In genomic region chr17:64331898-64332769, GRCm38 (mm10) we compare ENCODE assay signal across 8 mouse cellular contexts. TPM values are rescaled to one million over a fixed set of nuclear protein-coding genes. Genes with fewer than 3 reads are reported as not detected.
DNase-seq lines count a peak whose midpoint lies in the region; ATAC-seq lines count a peak whose summit lies in the region.

Gene Pja2, minus strand, starts transcription at chr17:64331916.

- H3K27ac ChIP-seq in lung, embryonic 16.5 days (ENCODE audit: low read length): peak within 1 kb of the TSS; percentile 98

- DNase-seq in MEL-GATA-1-ER (ENCODE audit: extremely low read depth, low read depth): peak; percentile 97
- peak; percentile 100 for DNase-seq in cerebellum, adult 8-10 months
- peak; percentile 99 for DNase-seq in forelimb bud, embryonic 11.5 days (ENCODE audit: low read depth, low spot score)
- peak; percentile 94 for DNase-seq in layer of hippocampus, adult 9-10 months (ENCODE audit: low spot score)
- peak; percentile 95 for DNase-seq in ovary, postnatal 10 days (ENCODE audit: low spot score)
- peak; percentile 98 to 99 for DNase-seq in thymus, postnatal 10 days (ENCODE audit: low spot score in 2 of 2)

- H3K4me1 ChIP-seq in lung, embryonic 16.5 days (replicated peaks; ENCODE audit: control insufficient read depth, insufficient read depth, low read length): peaks cover 9% of the 10 kb centered on the region; the same call in 1 of the 2 replicates

- H3K4me2 ChIP-seq in lung, embryonic 16.5 days (ENCODE audit: low read depth, low read length): peak within 1 kb of the TSS; percentile 93

- H3K4me3 ChIP-seq in lung, embryonic 16.5 days (ENCODE audit: low read length): peak within 1 kb of the TSS; percentile 73

- 1% methylated on average over 39 of the region's 60 CpGs for WGBS in lung, embryonic 16.5 days

- H3K36me3 ChIP-seq in lung, embryonic 16.5 days (ENCODE audit: control insufficient read depth, insufficient read depth, low read length): no peaks in the 10 kb centered on the region

- H3K27me3 ChIP-seq in lung, embryonic 16.5 days (ENCODE audit: control insufficient read depth, insufficient read depth, low read depth, low read length): no peaks in the 10 kb centered on the region

- ATAC-seq in hematopoietic stem cell, adult 5-6 weeks (replicated peaks in 1 of 2; ENCODE audit: insufficient read depth in 1 of 2, low FRiP score in 2 of 2, low TSS enrichment in 1 of 2, low read depth in 1 of 2, poor library complexity in 2 of 2, severe bottlenecking in 2 of 2): peak; percentile 96 to 98
- ATAC-seq in lung, embryonic 16.5 days (ENCODE audit: low read depth): peak; percentile 99

- H3K9ac ChIP-seq in lung, embryonic 16.5 days (ENCODE audit: low read length): peak within 1 kb of the TSS; percentile 84

- H3K9me3 ChIP-seq in lung, embryonic 16.5 days (ENCODE audit: control insufficient read depth, low read length): no peaks in the 10 kb centered on the region

RNA-seq across cellular contexts. Expression of gene Pja2, which starts in this region (rescaled TPM):
- total RNA-seq in hematopoietic stem cell, adult 5-6 weeks (2017): 37.3 and 44.2 TPM in 2 replicates
- polyA plus RNA-seq in lung, embryonic 16.5 days (2015; fragmentation: Nextera tagmentation; extraction: Ambion mirVana): 68.6 and 68.9 TPM in 2 replicates

Comparison
In these comparisons a context has a peak if more than half of its experiments do, and no peak if none do; other contexts are left out.
1. Peak in every context shown above with its lines: DNase-seq, ATAC-seq, H3K4me3 ChIP-seq and H3K27ac ChIP-seq.